Mouse (Mus musculus) stomach, postnatal 0 days (tissue): ENCODE results near the gene Akap5. TPM values are rescaled to one million over a fixed set of nuclear protein-coding genes. Genes with fewer than 3 reads are reported as not detected.

ENCODE experiments used
- ATAC-seq: fragments of 200-750 bp; cut with Nextera tagmentation; 2 replicates; pipeline ENCODE4 v1.8.0; 2017; ENCODE audit not compliant: low FRiP score, low TSS enrichment
- DNase-seq: peaks from one replicate; pipeline ENCODE4 v3.0.0-alpha.2; 2016; ENCODE audit warnings: low spot score
- H3K27ac ChIP-seq: fragments of 300-500 bp; sonication (generic); replicated peaks from 2 replicates; pipeline ENCODE4 v1.5.1; 2014; ENCODE audit warnings: mild to moderate bottlenecking, control low read depth
- H3K27me3 ChIP-seq: fragments of 300-500 bp; sonication (generic); 2 replicates; pipeline ENCODE4 v1.6.1; 2014; ENCODE audit warnings: low read length; ENCODE audit not compliant: control insufficient read depth, insufficient read depth
- H3K36me3 ChIP-seq: fragments of 300-500 bp; sonication (generic); 2 replicates; pipeline ENCODE4 v1.6.1; 2014; ENCODE audit warnings: low read length, mixed read lengths; ENCODE audit not compliant: control insufficient read depth, insufficient read depth
- H3K4me1 ChIP-seq: fragments of 300-500 bp; sonication (generic); replicated peaks from 2 replicates; pipeline ENCODE4 v1.6.1; 2014; ENCODE audit warnings: antibody characterized with exemption; ENCODE audit not compliant: control insufficient read depth, insufficient read depth
- H3K4me2 ChIP-seq: fragments of 300-500 bp; sonication (generic); replicated peaks from 2 replicates; pipeline ENCODE4 v1.6.1; 2014; ENCODE audit warnings: low read depth, mild to moderate bottlenecking, control low read depth, moderate library complexity
- H3K4me3 ChIP-seq: fragments of 300-500 bp; sonication (generic); 2 replicates; pipeline ENCODE4 v1.5.1; 2014; ENCODE audit warnings: low read depth, low read length, control low read depth
- H3K9ac ChIP-seq: fragments of 300-500 bp; sonication (generic); 2 replicates; pipeline ENCODE4 v1.6.1; 2014; ENCODE audit warnings: mild to moderate bottlenecking, low read length, control low read depth, mixed read lengths
- H3K9me3 ChIP-seq: fragments of 300-500 bp; sonication (generic); 2 replicates; pipeline ENCODE4 v1.6.1; 2016; ENCODE audit warnings: low read length; ENCODE audit not compliant: control insufficient read depth
- CTCF ChIP-seq: IDR thresholded peaks from 2 replicates; pipeline ENCODE4 v1.5.1; 2016; ENCODE audit warnings: antibody characterized with exemption, low read depth, mild to moderate bottlenecking, moderate library complexity
- EP300 ChIP-seq: optimal IDR thresholded peaks from 2 replicates; pipeline ENCODE3; 2016; ENCODE audit warnings: antibody characterized with exemption
- WGBS: fragments of 180-500 bp; shearing (Covaris S2); extraction: QIAGEN DNeasy Blood & Tissue Kit; methylation state at CpG from one replicate; pipeline ENCODE4 v1.1.7; 2014; 5-methylcytosine and 5-hydroxymethylcytosine counted together
- polyA plus RNA-seq: library from polyadenylated mRNA; unstranded; fragments of >200 nt; fragmentation: Nextera tagmentation; extraction: Ambion mirVana; gene quantifications from 2 replicates; pipeline ENCODE4 v1.2.1, GENCODE M21; 2015

The Akap5 gene
- polyA plus RNA-seq, 1 experiment from 2014 or later = 2.0 TPM

GRCm38 (mm10) chr12:76333688-76334087 is 9.0 kb downstream of the Akap5 start:
- Histone ChIP-seq H3K27me3 (no peaks in the 10 kb centered on the region), H3K9me3 (no peaks in the 10 kb centered on the region), H3K27ac (no peak overlapping the region), H3K4me2 (no peak overlapping the region), H3K4me1 (no peaks in the 10 kb centered on the region), H3K9ac (no peak overlapping the region), H3K36me3 (no peaks in the 10 kb centered on the region), H3K4me3 (no peak overlapping the region)
- ATAC-seq = no peak
- TF ChIP-seq EP300 (no peak), CTCF (no peak)
- DNase-seq = no peak
- 89% methylated on average over 5 of the region's 5 CpGs for WGBS

DNA sequence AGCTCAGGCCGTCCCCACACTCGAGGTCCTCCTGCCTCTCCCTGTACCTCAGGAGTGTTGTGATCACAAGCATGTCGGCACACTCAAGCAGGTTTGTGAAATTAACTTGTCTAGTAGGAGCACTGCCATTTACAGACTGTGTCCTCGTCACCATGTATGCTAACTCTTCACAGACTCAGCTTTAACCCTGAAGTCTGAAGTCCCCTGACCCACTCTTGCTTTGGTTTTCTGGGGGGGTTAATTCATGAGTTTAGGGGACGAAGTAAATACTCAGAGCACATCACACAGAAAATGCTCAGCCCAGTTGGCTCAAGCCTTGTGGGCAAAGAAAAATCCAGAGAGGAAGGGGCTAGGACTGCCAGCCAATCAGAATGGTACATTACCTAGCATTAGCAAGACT is 10.9 kb downstream of the Akap5 start:
- Histone ChIP-seq H3K4me3 (no peak overlapping the region), H3K4me2 (no peak overlapping the region), H3K4me1 (no peaks in the 10 kb centered on the region), H3K9me3 (no peaks in the 10 kb centered on the region), H3K27me3 (no peaks in the 10 kb centered on the region), H3K27ac (no peak overlapping the region), H3K9ac (no peak overlapping the region), H3K36me3 (no peaks in the 10 kb centered on the region)
- DNase-seq (no peak), ATAC-seq (no peak)
- TF ChIP-seq EP300 = no peak
- TF ChIP-seq CTCF = no peak
- WGBS = 79% methylated on average over 5 of the region's 5 CpGs

- Histone ChIP-seq H3K9ac (no peak overlapping the region), H3K36me3 (no peaks in the 10 kb centered on the region), H3K9me3 (no peaks in the 10 kb centered on the region), H3K27me3 (no peaks in the 10 kb centered on the region), H3K4me1 (no peaks in the 10 kb centered on the region), H3K4me2 (no peak overlapping the region), H3K4me3 (no peak overlapping the region), H3K27ac (no peak overlapping the region)
- no peak for DNase-seq
- TF ChIP-seq EP300 (no peak), CTCF (no peak)
- 62% methylated on average over 17 of the region's 17 CpGs for whole genome bisulfite sequencing
- no peak for ATAC-seq
These were observed 11.6 kb downstream of the Akap5 start for GRCm38 (mm10) chr12:76336111-76336965.

DNA sequence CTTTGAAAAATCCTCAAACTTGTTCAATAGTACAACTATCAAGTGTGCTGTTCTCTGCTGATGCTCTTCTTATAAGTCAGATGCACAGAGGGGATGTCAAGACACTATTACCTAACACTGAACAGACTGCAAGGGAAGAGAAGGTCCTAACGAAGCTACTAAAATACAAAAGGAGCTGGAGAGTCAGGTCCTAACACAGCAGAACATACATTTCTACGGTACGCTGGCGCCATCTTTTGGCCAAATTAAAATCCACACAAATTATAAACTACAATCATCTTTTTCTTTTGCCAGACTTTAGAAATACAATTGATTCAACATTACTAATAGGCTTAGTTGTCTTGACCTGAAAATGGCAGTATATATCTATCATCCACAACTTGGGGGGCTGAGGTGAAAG is 16.4 kb downstream of the Akap5 start:
- H3K4me1 ChIP-seq = no peaks in the 10 kb centered on the region
- H3K27me3 ChIP-seq = no peaks in the 10 kb centered on the region
- WGBS = 3% methylated on average over 4 of the region's 4 CpGs
- H3K9ac ChIP-seq = no peak overlapping the region
- H3K4me2 ChIP-seq = no peak overlapping the region
- peak; percentile 92 for TF ChIP-seq CTCF
- no peak for TF ChIP-seq EP300
- no peaks in the 10 kb centered on the region for H3K9me3 ChIP-seq
- DNase-seq = peak; percentile 54
- no peaks in the 10 kb centered on the region for H3K36me3 ChIP-seq
- no peak overlapping the region for H3K4me3 ChIP-seq
- H3K27ac ChIP-seq = no peak overlapping the region
- ATAC-seq = no peak

- Histone ChIP-seq H3K4me1 (no peaks in the 10 kb centered on the region), H3K9me3 (no peaks in the 10 kb centered on the region), H3K4me3 (no peak overlapping the region), H3K4me2 (no peak overlapping the region), H3K36me3 (peaks cover 5% of the 10 kb centered on the region; the same call in 1 of the 2 replicates), H3K9ac (no peak overlapping the region), H3K27ac (no peak overlapping the region), H3K27me3 (no peaks in the 10 kb centered on the region)
- peak; percentile 71 for TF ChIP-seq CTCF
- TF ChIP-seq EP300 = no peak
- DNase-seq (no peak), ATAC-seq (no peak)
- WGBS = 80% methylated on average over 5 of the region's 6 CpGs
These were observed 21.2 kb downstream of the Akap5 start for GRCm38 (mm10) chr12:76345759-76346455.

DNA sequence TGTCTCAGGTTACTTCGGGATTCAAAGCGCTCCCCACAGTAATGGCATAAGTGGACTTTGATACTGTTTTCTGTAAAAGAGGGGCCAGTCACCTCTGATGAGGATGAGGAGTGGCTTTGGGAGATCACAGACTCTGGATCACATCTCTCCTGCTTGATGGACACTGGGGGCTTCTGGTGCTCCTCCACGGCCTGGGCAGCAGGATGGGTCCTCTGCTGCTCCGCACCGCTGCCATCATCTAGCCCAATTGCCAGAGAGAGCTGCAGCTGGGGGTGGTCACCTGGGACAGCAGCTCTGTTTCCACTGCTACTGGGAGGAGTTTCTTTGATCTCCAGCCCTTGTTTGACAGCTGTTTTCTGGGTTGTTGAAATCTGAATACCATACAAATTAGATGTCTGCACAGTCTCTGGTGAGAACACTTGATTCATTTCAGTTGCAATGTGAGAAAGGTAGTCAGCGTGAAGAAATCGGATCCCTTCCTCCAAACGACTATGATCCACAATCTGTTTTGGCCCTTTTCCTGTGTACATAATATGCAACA is 25.1 kb downstream of the Akap5 start:
- no peaks in the 10 kb centered on the region for H3K4me1 ChIP-seq
- H3K27me3 ChIP-seq = no peaks in the 10 kb centered on the region
- H3K4me2 ChIP-seq = no peak overlapping the region
- H3K36me3 ChIP-seq = peaks cover 8% of the 10 kb centered on the region; the same call in 1 of the 2 replicates
- no peaks in the 10 kb centered on the region for H3K9me3 ChIP-seq
- TF ChIP-seq EP300 (no peak), CTCF (no peak)
- H3K27ac ChIP-seq = no peak overlapping the region
- H3K4me3 ChIP-seq = no peak overlapping the region
- 78% methylated on average over 8 of the region's 8 CpGs for WGBS
- no peak for DNase-seq
- no peak overlapping the region for H3K9ac ChIP-seq
- ATAC-seq = no peak
